Mouse (Mus musculus) midbrain, embryonic 11.5 days (tissue): Measurements from ENCODE around the gene Celf1. TPM values are rescaled to one million over a fixed set of nuclear protein-coding genes. Genes with fewer than 3 reads are reported as not detected.
A peak's percentile ranks its signal among the peaks of the same experiment; 100 is the strongest.

Experiments
- ATAC-seq: fragments of 200-750 bp; cut with Nextera tagmentation; 2 replicates; pipeline ENCODE4 v1.8.0; 2017; ENCODE audit warnings: moderate TSS enrichment, moderate library complexity; ENCODE audit not compliant: low FRiP score
- DNase-seq: peaks from one replicate; pipeline ENCODE4 v3.0.0; 2015; ENCODE audit warnings: low spot score; ENCODE audit errors: missing footprints
- H3K27ac ChIP-seq: fragments of 300-500 bp; sonication (generic); 2 replicates; pipeline ENCODE4 v1.5.1; 2014; ENCODE audit warnings: low read depth, low read length
- H3K27me3 ChIP-seq: fragments of 300-500 bp; sonication (generic); 2 replicates; pipeline ENCODE4 v1.6.1; 2014; ENCODE audit warnings: mild to moderate bottlenecking, low read length, moderate library complexity, mixed read lengths; ENCODE audit not compliant: control insufficient read depth, insufficient read depth
- H3K36me3 ChIP-seq: fragments of 300-500 bp; sonication (generic); 2 replicates; pipeline ENCODE4 v1.6.1; 2014; ENCODE audit warnings: mild to moderate bottlenecking, low read length, moderate library complexity, mixed read lengths; ENCODE audit not compliant: control insufficient read depth, insufficient read depth
- H3K4me1 ChIP-seq: fragments of 300-500 bp; sonication (generic); 2 replicates; pipeline ENCODE4 v1.6.1; 2014; ENCODE audit warnings: low read length; ENCODE audit not compliant: control insufficient read depth, insufficient read depth
- H3K4me2 ChIP-seq: fragments of 300-500 bp; sonication (generic); 2 replicates; pipeline ENCODE4 v1.6.1; 2014; ENCODE audit warnings: mild to moderate bottlenecking, moderate library complexity
- H3K4me3 ChIP-seq: fragments of 300-500 bp; sonication (generic); 2 replicates; pipeline ENCODE4 v1.5.1; 2014; ENCODE audit warnings: low read depth, low read length
- H3K9ac ChIP-seq: fragments of 300-500 bp; sonication (generic); 2 replicates; pipeline ENCODE4 v1.6.1; 2014; ENCODE audit warnings: low read length
- H3K9me3 ChIP-seq: fragments of 300-500 bp; sonication (generic); 2 replicates; pipeline ENCODE4 v1.6.1; 2016; ENCODE audit warnings: low read length; ENCODE audit not compliant: control insufficient read depth
- WGBS: fragments of 180-500 bp; shearing (Covaris S2); extraction: QIAGEN DNeasy Blood & Tissue Kit; methylation state at CpG from one replicate; pipeline ENCODE4 v1.1.7; 2014; 5-methylcytosine and 5-hydroxymethylcytosine counted together
- polyA plus RNA-seq: library from polyadenylated mRNA; unstranded; fragments of >200 nt; fragmentation: Nextera tagmentation; extraction: Ambion mirVana; gene quantifications from 2 replicates; pipeline ENCODE4 v1.2.1, GENCODE M21; 2014

Celf1 gene
- polyA plus RNA-seq, 1 experiment from 2014 or later: 103 TPM

DNA sequence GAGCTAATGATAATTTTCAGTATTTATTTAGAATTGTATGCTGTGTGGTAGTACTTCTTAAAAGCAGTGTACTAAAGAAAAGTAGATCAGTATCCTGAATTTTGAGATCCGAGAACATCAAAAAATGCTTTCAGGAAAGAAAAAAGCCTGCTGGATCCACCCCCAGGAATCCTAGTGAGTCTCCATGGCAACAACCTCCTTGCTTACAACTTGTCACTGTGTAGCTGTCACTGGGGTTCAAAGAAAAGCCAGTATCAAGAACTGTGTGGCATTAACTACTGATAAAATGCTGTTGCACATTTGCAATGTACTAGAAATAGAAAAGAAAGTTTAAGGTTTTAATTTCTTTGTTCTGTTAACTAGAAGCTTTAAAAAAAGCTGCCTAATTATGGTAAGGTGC, 15.9 kb downstream of the Celf1 start:
- Histone ChIP-seq H3K4me2 (no peak overlapping the region), H3K36me3 (no peaks in the 10 kb centered on the region), H3K4me3 (no peak overlapping the region), H3K9ac (no peak overlapping the region), H3K4me1 (peaks cover 5% of the 10 kb centered on the region), H3K27ac (no peak overlapping the region), H3K9me3 (no peaks in the 10 kb centered on the region), H3K27me3 (no peaks in the 10 kb centered on the region)
- ATAC-seq: 0 out of 2 replicates have a peak, but pooled peaks have one; percentile 54
- no peak for DNase-seq
- 14% methylated on average over 1 of the region's 1 CpGs for WGBS

DNA sequence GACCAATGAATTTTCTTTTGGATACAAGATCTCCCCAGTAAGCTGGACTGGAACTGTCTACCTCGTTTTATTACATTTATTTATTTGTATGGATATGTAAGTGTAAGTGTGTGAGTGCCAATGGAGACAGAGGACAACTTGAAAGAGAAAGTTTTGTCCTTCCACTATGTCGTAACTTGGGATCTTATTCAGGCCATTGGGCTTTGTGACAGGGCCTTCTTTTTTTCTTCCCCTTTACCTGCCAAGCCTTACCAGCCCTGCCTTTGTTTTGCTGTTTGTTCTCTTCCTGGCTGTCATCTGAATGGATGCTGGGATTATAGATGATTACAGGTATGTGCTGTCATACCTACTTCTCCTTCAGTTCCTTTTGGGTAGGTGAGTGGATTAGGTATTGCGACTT, 18.7 kb downstream of the Celf1 start:
- Histone ChIP-seq H3K27me3 (no peaks in the 10 kb centered on the region), H3K4me1 (peaks cover 5% of the 10 kb centered on the region; the same call in 1 of the 2 replicates), H3K9ac (no peak overlapping the region), H3K27ac (no peak overlapping the region), H3K9me3 (no peaks in the 10 kb centered on the region), H3K4me2 (no peak overlapping the region), H3K4me3 (no peak overlapping the region), H3K36me3 (no peaks in the 10 kb centered on the region)
- DNase-seq: no peak
- ATAC-seq: no peak
- 91% methylated on average over 3 of the region's 3 CpGs for WGBS

DNA sequence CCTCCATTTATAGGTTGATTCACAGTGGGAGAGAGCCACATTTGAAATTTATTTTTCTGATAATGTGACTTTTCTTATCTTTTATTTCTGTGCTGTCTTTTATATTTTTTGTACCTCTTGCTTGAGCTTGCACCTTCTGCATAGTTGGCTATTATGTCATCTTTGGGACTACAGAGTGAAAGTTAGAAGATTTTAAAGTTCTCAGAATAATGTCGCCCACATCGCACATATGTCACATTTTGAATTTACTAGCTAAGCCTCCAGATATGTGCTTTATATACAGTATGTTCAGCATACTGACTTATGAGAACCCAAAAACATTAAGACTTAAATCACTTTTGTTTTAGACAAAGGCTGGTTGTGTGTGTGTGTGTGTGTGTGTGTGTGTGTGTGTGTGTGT, 19.8 kb downstream of the Celf1 start:
- DNase-seq (no peak), ATAC-seq (no peak)
- no peak overlapping the region for H3K4me2 ChIP-seq
- 92% methylated on average over 2 of the region's 2 CpGs for WGBS
- no peaks in the 10 kb centered on the region for H3K36me3 ChIP-seq
- H3K4me1 ChIP-seq: peaks cover 5% of the 10 kb centered on the region; the same call in 1 of the 2 replicates
- no peak overlapping the region for H3K27ac ChIP-seq
- no peaks in the 10 kb centered on the region for H3K27me3 ChIP-seq
- no peak overlapping the region for H3K9ac ChIP-seq
- H3K4me3 ChIP-seq: no peak overlapping the region
- no peaks in the 10 kb centered on the region for H3K9me3 ChIP-seq

DNA sequence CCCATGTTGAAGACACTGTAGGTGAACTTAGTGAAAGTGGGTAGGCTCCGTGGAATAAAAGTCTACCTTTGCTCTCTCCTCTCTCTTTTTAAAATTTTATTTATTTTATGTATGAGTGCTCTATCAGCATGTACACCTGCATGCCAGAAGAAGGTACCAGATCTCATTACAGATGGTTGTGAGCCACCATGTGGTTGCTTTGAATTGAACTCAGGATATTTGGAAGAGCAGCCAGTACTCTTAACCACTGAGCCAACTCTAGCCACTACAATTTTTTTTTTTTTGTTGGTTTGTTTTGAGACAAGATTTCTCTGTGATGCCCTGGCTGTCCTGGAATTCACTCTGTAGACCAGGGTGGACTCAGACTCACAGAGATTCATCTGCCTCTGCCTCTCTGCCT, 23.1 kb downstream of the Celf1 start:
- Histone ChIP-seq H3K27ac (no peak overlapping the region), H3K9me3 (no peaks in the 10 kb centered on the region), H3K27me3 (no peaks in the 10 kb centered on the region), H3K4me3 (no peak overlapping the region), H3K4me1 (no peaks in the 10 kb centered on the region), H3K36me3 (no peaks in the 10 kb centered on the region), H3K9ac (no peak overlapping the region), H3K4me2 (no peak overlapping the region)
- ATAC-seq (no peak), DNase-seq (no peak)
- 90% methylated on average over 1 of the region's 1 CpGs for WGBS

DNA sequence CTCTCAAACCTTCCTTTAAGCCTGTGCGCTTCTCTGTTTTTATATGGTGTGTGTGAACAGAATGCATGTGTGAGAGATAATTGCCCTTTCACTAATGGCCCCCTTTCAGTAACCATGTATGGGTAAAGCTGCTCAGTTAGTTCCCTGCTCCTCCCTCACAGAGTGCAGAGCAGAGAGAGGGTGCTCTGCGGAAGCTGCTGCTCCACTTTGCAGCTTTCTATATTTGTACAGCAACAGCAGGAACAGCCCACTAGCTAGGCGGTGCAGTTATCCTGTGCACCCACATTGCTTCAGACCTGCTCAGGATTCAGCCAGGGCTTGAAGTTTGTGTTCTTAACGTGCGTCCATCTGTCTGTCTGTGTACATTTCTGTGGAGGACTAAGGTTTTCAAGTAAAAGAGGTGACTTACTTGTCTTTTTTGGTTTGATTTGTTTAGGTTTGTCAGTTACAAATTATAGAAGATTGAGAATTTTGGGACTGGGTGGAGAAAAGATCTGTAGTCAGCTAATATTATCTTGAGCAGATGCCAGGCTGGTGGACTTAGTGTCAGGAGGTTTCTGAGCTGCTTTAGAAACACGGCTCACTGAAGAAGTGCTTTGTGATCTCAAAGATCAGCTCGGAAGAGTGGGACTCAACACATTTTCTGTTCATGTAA, 24.8 kb downstream of the Celf1 start:
- Histone ChIP-seq H3K4me2 (no peak overlapping the region), H3K9ac (no peak overlapping the region), H3K27ac (no peak overlapping the region), H3K27me3 (no peaks in the 10 kb centered on the region), H3K36me3 (no peaks in the 10 kb centered on the region), H3K9me3 (no peaks in the 10 kb centered on the region), H3K4me3 (no peak overlapping the region), H3K4me1 (no peaks in the 10 kb centered on the region)
- 91% methylated on average over 7 of the region's 7 CpGs for WGBS
- DNase-seq (no peak), ATAC-seq (no peak)

DNA sequence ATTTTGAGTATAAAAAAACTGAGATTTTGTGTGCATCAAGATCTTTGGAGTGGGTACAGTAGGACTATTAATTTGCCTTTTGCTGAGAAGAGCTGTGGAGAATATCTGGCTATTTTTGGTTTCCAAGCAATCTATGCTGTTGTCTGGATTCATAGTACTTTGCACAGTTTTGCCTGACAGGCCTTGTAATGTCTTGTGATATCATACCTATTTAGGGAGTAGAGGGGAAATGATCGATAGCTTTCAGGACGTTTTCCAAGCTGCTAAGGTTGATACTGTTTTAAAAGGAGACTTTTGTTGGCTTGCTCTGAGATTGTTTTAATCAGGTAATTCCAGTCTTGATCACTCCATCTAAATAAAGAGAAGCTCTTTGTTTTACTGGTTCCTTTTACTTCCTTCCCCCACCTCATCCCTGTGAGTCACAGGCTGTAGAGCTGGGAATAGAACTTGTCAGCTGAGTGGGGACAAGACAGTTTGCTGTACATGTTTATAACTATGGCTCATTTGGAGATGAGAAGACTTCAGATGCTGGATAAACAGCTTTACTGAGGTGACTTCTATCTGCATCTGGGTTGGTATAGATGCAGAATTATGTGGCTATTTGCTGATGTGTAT, 25.4 kb downstream of the Celf1 start:
- H3K4me2 ChIP-seq: no peak overlapping the region
- no peaks in the 10 kb centered on the region for H3K4me1 ChIP-seq
- H3K9ac ChIP-seq: no peak overlapping the region
- 90% methylated on average over 2 of the region's 2 CpGs for WGBS
- no peaks in the 10 kb centered on the region for H3K36me3 ChIP-seq
- H3K27ac ChIP-seq: no peak overlapping the region
- H3K9me3 ChIP-seq: no peaks in the 10 kb centered on the region
- DNase-seq: no peak
- ATAC-seq: no peak
- no peaks in the 10 kb centered on the region for H3K27me3 ChIP-seq
- no peak overlapping the region for H3K4me3 ChIP-seq

DNA sequence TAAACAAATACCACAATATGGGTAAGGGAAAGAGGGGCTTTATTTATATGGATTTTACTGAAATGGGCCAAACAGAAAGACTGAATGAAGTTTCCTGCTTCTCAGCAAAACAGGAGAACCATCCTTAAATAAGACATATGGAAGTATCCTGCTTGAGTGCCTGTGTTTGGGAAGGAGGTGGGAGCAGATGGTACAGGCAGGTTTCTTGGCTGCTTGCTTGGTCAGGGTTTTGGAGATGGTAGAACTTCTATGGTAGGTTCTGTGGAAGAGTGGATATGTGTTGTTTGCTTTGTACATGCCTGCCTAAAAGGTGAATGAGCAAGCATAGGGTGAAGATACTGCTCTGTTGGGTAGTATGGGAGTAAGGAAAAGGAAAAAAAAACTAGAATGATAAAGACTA, 30.4 kb downstream of the Celf1 start:
- Histone ChIP-seq H3K4me2 (no peak overlapping the region), H3K27me3 (no peaks in the 10 kb centered on the region), H3K9me3 (no peaks in the 10 kb centered on the region), H3K4me1 (no peaks in the 10 kb centered on the region), H3K4me3 (no peak overlapping the region), H3K36me3 (no peaks in the 10 kb centered on the region), H3K9ac (no peak overlapping the region), H3K27ac (no peak overlapping the region)
- no peak for ATAC-seq
- no peak for DNase-seq

DNA sequence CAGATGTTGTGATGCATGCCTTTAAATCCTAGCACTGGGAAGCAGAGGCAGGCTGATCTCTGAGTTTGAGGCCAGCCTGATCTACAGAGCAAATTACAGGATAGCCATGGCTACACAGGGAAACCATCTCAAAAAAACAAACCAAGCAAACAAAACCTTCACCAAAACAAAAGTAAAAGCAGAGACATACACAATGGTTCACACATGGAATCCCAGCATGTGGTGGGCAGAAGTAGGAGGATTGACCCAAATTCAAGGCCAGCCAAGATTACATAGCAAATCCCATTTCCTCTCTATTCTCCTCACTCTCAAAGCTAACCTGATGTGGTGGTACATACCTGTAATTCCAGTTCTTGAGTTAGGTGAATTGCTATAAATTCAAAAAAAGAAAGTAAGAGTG, 33.9 kb downstream of the Celf1 start:
- DNase-seq (peak; percentile 60), ATAC-seq (no peak)
- no peak overlapping the region for H3K9ac ChIP-seq
- no peak overlapping the region for H3K27ac ChIP-seq
- H3K36me3 ChIP-seq: no peaks in the 10 kb centered on the region
- H3K4me3 ChIP-seq: no peak overlapping the region
- H3K4me2 ChIP-seq: no peak overlapping the region
- no peaks in the 10 kb centered on the region for H3K4me1 ChIP-seq
- H3K9me3 ChIP-seq: no peaks in the 10 kb centered on the region
- no peaks in the 10 kb centered on the region for H3K27me3 ChIP-seq

DNA sequence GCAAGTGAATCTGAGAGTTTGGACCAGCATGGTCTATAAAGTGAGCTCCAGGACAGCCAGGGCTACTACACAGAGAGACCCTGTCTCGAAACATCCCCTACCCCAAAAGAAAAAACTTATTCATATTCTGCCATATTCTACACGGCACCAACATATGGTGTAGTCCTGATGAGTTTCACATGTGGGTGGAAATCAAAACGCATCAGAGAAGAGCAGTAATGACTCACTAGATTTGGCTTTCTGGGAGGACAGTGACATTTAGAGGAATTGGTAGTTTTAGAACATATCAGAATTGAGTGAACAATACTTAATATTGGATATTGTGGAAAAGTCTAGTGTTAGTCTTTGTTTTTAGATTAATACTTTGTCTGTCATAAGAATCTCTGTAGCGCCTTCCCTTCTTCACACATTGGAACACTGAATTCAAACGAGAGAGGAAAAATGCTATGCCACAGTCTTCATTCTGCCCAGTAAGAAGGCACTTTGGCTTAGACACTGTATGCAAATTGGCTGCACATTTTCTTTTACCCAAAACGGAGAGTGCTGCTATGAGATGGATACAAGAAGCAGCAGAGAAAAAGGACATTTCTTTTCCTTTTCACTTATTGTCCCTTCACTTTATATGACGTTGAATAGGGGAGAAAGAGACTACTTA, 35.1 kb downstream of the Celf1 start:
- no peak for ATAC-seq
- 86% methylated on average over 7 of the region's 7 CpGs for WGBS

More for the DNA sequence above, 35.1 kb downstream of the Celf1 start:
- no peaks in the 10 kb centered on the region for H3K4me1 ChIP-seq
- H3K9ac ChIP-seq: no peak overlapping the region
- DNase-seq: peak; percentile 77
- no peak overlapping the region for H3K4me3 ChIP-seq
- H3K27me3 ChIP-seq: no peaks in the 10 kb centered on the region
- H3K36me3 ChIP-seq: no peaks in the 10 kb centered on the region
- H3K9me3 ChIP-seq: no peaks in the 10 kb centered on the region
- no peak overlapping the region for H3K4me2 ChIP-seq
- H3K27ac ChIP-seq: no peak overlapping the region
